Mouse (Mus musculus) liver, postnatal 0 days (tissue): ENCODE measurements around the gene Shroom2.

Experiments
- CTCF ChIP-seq: sonication (generic); IDR thresholded peaks from 2 replicates; pipeline ENCODE4 v1.5.1; 2016; ENCODE audit warnings: antibody characterized with exemption, low read depth
- EP300 ChIP-seq: IDR thresholded peaks from 2 replicates; pipeline ENCODE4 v1.6.1; 2016; ENCODE audit warnings: antibody characterized with exemption, low read depth, mild to moderate bottlenecking

DNA sequence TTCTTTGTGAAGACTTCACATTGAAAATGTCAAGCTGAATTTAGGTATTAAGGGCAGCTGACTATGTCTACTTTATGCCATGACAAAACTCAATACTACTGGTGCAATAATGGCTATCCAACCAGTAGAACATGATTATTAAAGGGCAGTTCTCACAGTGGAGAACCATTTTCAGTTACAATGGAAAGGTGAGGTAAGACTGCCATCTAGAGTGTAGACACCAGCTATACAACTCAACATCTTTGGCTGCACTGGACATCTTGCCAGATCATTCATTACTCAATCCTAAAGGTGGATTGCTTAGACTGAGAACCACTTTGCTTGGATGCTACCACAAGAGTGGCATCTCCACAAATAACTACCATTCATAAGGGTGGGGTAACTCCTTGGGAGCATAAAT, 49.7 kb upstream of the Shroom2 start:
- TF ChIP-seq CTCF (peak; percentile 57), EP300 (no peak)
